Mouse (Mus musculus) intestine, postnatal 0 days (tissue): ENCODE results near the gene Cask. TPM values are rescaled to one million over a fixed set of nuclear protein-coding genes. Genes with fewer than 3 reads are reported as not detected.

Experiments
- ATAC-seq: fragments of 200-750 bp; cut with Nextera tagmentation; 2 replicates; pipeline ENCODE4 v1.8.0; 2017; ENCODE audit warnings: mild to moderate bottlenecking, moderate TSS enrichment, moderate library complexity
- H3K27ac ChIP-seq: fragments of 300-500 bp; sonication (generic); 2 replicates; pipeline ENCODE4 v1.5.1; 2014; ENCODE audit warnings: mild to moderate bottlenecking, low read depth, low read length, moderate library complexity
- H3K27me3 ChIP-seq: fragments of 300-500 bp; sonication (generic); replicated peaks from 2 replicates; pipeline ENCODE4 v1.6.1; 2014; ENCODE audit warnings: low read length, mixed read lengths; ENCODE audit not compliant: control insufficient read depth, insufficient read depth
- H3K36me3 ChIP-seq: fragments of 300-500 bp; sonication (generic); 2 replicates; pipeline ENCODE4 v1.6.1; 2014; ENCODE audit warnings: mild to moderate bottlenecking, moderate library complexity; ENCODE audit not compliant: control insufficient read depth, insufficient read depth
- H3K4me1 ChIP-seq: fragments of 300-500 bp; sonication (generic); replicated peaks from 2 replicates; pipeline ENCODE4 v1.6.1; 2014; ENCODE audit warnings: antibody characterized with exemption, low read length, mixed read lengths; ENCODE audit not compliant: control insufficient read depth, insufficient read depth
- H3K4me2 ChIP-seq: fragments of 300-500 bp; sonication (generic); replicated peaks from 2 replicates; pipeline ENCODE4 v1.6.1; 2014; ENCODE audit warnings: low read depth, mild to moderate bottlenecking, moderate library complexity
- H3K4me3 ChIP-seq: fragments of 300-500 bp; sonication (generic); 2 replicates; pipeline ENCODE4 v1.5.1; 2014; ENCODE audit warnings: low read depth, low read length
- H3K9ac ChIP-seq: fragments of 300-500 bp; sonication (generic); 2 replicates; pipeline ENCODE4 v1.6.1; 2014; ENCODE audit warnings: mild to moderate bottlenecking, low read depth, low read length
- H3K9me3 ChIP-seq: fragments of 300-500 bp; sonication (generic); 2 replicates; pipeline ENCODE4 v1.6.1; 2016; ENCODE audit warnings: mixed run types; ENCODE audit not compliant: control insufficient read depth
- CTCF ChIP-seq: sonication (generic); IDR thresholded peaks from 2 replicates; pipeline ENCODE4 v1.5.1; 2016; ENCODE audit warnings: low read depth, mild to moderate bottlenecking, control low read depth, antibody characterized with exemption, moderate library complexity
- WGBS: fragments of 180-500 bp; shearing (Covaris S2); extraction: QIAGEN DNeasy Blood & Tissue Kit; methylation state at CpG from one replicate; pipeline ENCODE4 v1.1.7; 2014; 5-methylcytosine and 5-hydroxymethylcytosine counted together
- polyA plus RNA-seq: library from polyadenylated mRNA; unstranded; fragments of >200 nt; fragmentation: Nextera tagmentation; extraction: Ambion mirVana; gene quantifications from 2 replicates; pipeline ENCODE4 v1.2.1, GENCODE M21; 2015

Cask gene
- polyA plus RNA-seq, 1 experiment from 2014 or later, result 9.0 TPM

- no peak for ATAC-seq
- H3K9me3 ChIP-seq, result no peaks in the 10 kb centered on the region
- no peak overlapping the region for H3K4me3 ChIP-seq
- H3K36me3 ChIP-seq, result no peaks in the 10 kb centered on the region; the same call in 1 of the 2 replicates
- H3K4me1 ChIP-seq, result no peaks in the 10 kb centered on the region
- 50% methylated on average over 2 of the region's 2 CpGs for WGBS
- no peaks in the 10 kb centered on the region for H3K27me3 ChIP-seq
- H3K9ac ChIP-seq, result no peak overlapping the region
- no peak overlapping the region for H3K27ac ChIP-seq
- no peak overlapping the region for H3K4me2 ChIP-seq
- no peak for TF ChIP-seq CTCF
Observed at GRCm38 (mm10) chrX:13574298-13574697, 276.9 kb downstream of the Cask start.

- H3K9me3 ChIP-seq, result no peaks in the 10 kb centered on the region
- no peaks in the 10 kb centered on the region for H3K36me3 ChIP-seq
- no peaks in the 10 kb centered on the region for H3K4me1 ChIP-seq
- 86% methylated on average over 3 of the region's 3 CpGs for WGBS
- no peaks in the 10 kb centered on the region for H3K27me3 ChIP-seq
- no peak overlapping the region for H3K4me3 ChIP-seq
- TF ChIP-seq CTCF, result no peak
- H3K9ac ChIP-seq, result no peak overlapping the region
- H3K4me2 ChIP-seq, result no peak overlapping the region
- no peak overlapping the region for H3K27ac ChIP-seq
- no peak for ATAC-seq
Observed at GRCm38 (mm10) chrX:13554504-13554903, 296.7 kb downstream of the Cask start.

- 85% methylated on average over 2 of the region's 2 CpGs for WGBS
- no peak for TF ChIP-seq CTCF
- H3K9me3 ChIP-seq, result no peaks in the 10 kb centered on the region
- no peak overlapping the region for H3K4me2 ChIP-seq
- no peaks in the 10 kb centered on the region for H3K27me3 ChIP-seq
- H3K4me3 ChIP-seq, result no peak overlapping the region
- no peak overlapping the region for H3K27ac ChIP-seq
- H3K4me1 ChIP-seq, result no peaks in the 10 kb centered on the region
- H3K36me3 ChIP-seq, result no peaks in the 10 kb centered on the region
- H3K9ac ChIP-seq, result no peak overlapping the region
- ATAC-seq, result no peak
Observed at GRCm38 (mm10) chrX:13552288-13552687, 298.9 kb downstream of the Cask start.

- H3K9ac ChIP-seq, result no peak overlapping the region
- no peaks in the 10 kb centered on the region for H3K36me3 ChIP-seq
- ATAC-seq, result no peak
- no peaks in the 10 kb centered on the region for H3K9me3 ChIP-seq
- H3K27me3 ChIP-seq, result no peaks in the 10 kb centered on the region
- no peak overlapping the region for H3K4me3 ChIP-seq
- 83% methylated on average over 4 of the region's 4 CpGs for WGBS
- H3K4me1 ChIP-seq, result no peaks in the 10 kb centered on the region
- TF ChIP-seq CTCF, result no peak
- no peak overlapping the region for H3K27ac ChIP-seq
- H3K4me2 ChIP-seq, result no peak overlapping the region
Observed at GRCm38 (mm10) chrX:13551566-13551965, 299.6 kb downstream of the Cask start.

GRCm38 (mm10) chrX:13549100-13549499 lies 302.1 kb downstream of the Cask start:
- 77% methylated on average over 4 of the region's 4 CpGs for WGBS
- ATAC-seq, result no peak

GRCm38 (mm10) chrX:13521288-13521687 lies 329.9 kb downstream of the Cask start:
- Histone ChIP-seq H3K9ac (no peak overlapping the region), H3K4me3 (no peak overlapping the region), H3K36me3 (peaks cover 6% of the 10 kb centered on the region; the same call in 1 of the 2 replicates), H3K27ac (no peak overlapping the region), H3K27me3 (no peaks in the 10 kb centered on the region), H3K4me1 (no peaks in the 10 kb centered on the region), H3K4me2 (no peak overlapping the region), H3K9me3 (no peaks in the 10 kb centered on the region)
- no peak for TF ChIP-seq CTCF
- no peak for ATAC-seq
- 85% methylated on average over 8 of the region's 8 CpGs for WGBS

More at GRCm38 (mm10) chrX:13549100-13549499, 302.1 kb downstream of the Cask start:
- no peak for TF ChIP-seq CTCF
- Histone ChIP-seq H3K9ac (no peak overlapping the region), H3K27me3 (no peaks in the 10 kb centered on the region), H3K4me3 (no peak overlapping the region), H3K4me1 (no peaks in the 10 kb centered on the region), H3K9me3 (no peaks in the 10 kb centered on the region), H3K4me2 (no peak overlapping the region), H3K27ac (no peak overlapping the region), H3K36me3 (no peaks in the 10 kb centered on the region)

GRCm38 (mm10) chrX:13520566-13520965 lies 330.6 kb downstream of the Cask start:
- TF ChIP-seq CTCF, result no peak
- Histone ChIP-seq H3K27me3 (no peaks in the 10 kb centered on the region), H3K4me3 (no peak overlapping the region), H3K4me1 (no peaks in the 10 kb centered on the region), H3K4me2 (no peak overlapping the region), H3K36me3 (peaks cover 6% of the 10 kb centered on the region; the same call in 1 of the 2 replicates), H3K27ac (no peak overlapping the region), H3K9ac (no peak overlapping the region), H3K9me3 (no peaks in the 10 kb centered on the region)
- 89% methylated on average over 4 of the region's 4 CpGs for WGBS
- ATAC-seq, result no peak
